Mouse (Mus musculus) yolk sac, embryonic 10.5 days (tissue): ENCODE measurements around the gene Ptgir.
A peak's percentile ranks its signal among the peaks of the same experiment; 100 is the strongest.

Source experiments
- DNase-seq: peaks from one replicate; pipeline ENCODE4 v3.0.0-alpha.2; 2017; ENCODE audit warnings: low spot score

Gene Ptgir

DNA sequence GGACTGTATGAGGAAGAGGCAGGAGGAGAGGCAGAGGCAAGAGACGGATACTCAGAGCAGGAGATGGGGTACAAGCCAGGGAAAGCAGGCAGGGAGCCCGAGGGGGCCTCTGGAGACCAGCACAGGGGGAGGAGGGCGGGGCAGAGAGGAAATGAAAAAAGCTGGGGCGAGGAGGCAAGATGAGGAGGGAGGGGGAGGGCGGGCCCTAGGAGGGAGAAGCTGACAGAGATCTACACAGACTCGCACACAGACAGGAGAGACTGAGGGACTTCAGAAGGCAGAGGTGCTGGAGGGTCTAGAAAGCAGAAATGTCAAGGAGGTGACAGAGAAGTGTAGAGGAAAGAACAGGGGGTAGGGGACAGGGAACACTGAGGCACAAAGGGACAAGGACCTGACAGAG lies at the start of gene Ptgir:
Gene Ptgir (plus strand): TSS at position 210 of the 400 bp plus-strand sequence.
- no peak for DNase-seq

DNA sequence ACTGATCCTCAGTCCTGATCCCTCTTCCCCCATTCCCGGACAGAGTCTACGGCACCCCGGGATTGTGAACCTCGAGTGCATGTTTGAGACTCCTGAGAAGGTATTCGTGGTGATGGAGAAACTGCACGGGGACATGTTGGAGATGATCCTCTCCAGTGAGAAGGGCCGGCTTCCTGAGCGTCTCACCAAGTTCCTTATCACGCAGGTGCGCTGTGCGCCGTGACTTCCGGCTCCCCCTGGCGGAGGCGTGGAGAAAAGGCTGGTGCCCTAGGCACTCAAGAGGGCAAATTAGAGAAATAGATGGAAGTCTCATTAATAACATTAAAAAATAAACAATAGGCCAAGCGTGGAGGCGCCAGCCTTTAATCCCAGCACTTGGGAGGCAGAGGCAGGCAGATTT lies 48.0 kb upstream of the Ptgir start:
- no peak for DNase-seq

DNA sequence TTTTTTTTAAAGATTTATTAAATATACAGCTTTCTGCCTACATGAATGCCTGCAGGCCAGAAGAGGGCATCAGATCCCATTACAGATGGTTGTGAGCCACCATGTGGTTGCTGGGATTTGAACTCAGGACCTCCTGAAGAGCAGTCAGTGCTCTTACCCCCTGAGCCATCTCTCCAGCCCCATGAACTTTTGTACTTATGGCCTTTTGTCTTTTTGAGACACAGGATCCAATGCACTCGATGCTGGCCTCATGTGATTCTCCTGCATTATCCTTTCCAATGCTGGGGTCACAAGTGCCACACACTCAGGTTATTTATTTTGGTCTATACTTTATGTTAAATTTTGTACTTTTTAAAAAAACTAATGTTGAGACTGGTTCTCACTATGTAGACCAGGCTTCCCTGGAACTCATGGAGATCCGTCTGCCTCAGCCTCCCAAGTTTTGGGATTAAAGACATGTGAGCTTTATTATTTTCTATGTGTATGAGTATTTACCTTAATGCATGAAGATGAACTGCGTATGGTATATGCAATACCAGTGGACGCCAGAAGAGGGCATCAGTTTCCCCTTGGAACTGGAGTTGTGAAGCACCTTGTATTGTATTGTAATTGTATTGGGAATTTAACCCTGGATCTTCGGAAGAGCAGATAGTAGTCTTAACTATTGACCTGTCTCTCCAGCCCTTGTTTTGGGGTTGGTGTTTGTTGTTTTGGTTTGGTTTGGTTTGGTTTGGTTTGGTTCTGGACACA lies 46.2 kb upstream of the Ptgir start:
- DNase-seq = no peak

DNA sequence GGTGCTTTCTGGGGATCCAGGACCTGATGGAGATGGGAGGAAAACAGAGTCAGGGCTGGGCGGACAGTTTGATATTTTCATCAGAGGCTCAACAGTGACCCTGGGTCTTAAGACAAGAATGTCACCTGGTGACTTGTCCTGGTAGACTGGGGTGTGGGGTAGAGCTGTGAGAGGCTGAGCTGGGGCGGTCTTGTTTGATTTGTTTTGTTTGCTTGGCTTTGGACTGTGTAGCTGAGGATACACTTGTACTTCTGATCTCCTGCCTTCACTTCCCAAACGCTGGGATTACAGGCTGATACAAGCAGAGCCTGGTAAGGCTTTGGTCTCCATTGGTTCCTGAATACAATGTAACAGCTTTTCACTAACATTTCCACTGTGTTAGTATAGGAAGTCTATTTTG lies 38.8 kb upstream of the Ptgir start:
- DNase-seq = peak; percentile 43

DNA sequence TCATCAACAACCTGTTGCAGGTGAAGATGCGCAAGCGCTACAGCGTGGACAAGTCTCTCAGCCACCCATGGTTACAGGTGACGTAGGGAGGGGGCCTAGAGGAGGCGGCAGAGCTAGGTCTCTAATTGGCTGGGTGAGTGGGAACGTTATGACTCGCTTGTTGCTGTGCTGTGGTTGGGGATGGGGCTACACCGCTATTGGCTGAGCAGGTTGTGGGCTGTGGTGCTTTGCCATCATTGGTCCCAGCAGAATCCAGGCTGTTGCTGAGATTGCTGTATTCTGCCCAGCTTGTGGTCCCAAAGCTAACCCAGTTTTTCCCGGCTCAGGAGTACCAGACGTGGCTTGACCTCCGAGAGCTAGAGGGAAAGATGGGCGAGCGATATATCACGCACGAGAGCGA lies 36.8 kb upstream of the Ptgir start:
- no peak for DNase-seq

DNA sequence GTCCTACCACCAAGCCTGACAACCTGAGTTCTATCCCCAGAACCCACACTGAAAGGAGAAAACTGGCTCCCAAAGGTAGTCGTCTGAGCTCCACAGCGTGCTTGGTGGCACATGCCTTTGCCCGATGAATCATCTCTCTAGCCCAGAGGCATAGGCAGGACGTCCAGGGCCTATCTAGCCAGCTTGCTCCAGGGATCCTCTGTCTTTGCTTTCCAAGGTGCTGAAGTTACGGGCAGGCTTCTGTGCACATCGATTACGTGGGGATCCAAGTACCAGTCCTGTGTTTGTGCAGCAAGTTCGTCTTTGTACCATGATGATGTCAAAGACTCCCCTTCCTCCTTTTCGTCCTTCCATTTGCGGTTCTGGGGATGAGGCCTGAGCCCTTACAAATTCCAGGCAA lies 34.7 kb upstream of the Ptgir start:
- no peak for DNase-seq

DNA sequence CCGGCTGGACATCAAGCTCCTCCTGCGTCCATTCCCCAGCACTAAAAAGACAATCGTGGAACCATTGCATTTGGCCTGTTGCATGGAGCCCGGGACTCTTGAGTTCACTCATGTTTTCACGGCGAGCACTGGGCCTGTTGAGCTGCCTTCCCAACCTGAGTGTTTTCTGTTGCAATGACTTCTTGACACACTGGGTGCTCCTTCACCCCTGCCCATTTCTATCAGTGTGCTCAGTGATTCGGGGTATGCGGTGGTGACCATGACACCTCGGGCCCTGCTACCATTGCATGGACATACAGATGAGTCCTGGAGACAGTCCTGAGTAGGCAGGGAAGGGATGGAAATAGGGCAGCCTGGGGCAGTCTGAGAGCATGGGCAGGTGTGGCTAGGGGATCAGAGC lies 33.8 kb upstream of the Ptgir start:
- DNase-seq = no peak

DNA sequence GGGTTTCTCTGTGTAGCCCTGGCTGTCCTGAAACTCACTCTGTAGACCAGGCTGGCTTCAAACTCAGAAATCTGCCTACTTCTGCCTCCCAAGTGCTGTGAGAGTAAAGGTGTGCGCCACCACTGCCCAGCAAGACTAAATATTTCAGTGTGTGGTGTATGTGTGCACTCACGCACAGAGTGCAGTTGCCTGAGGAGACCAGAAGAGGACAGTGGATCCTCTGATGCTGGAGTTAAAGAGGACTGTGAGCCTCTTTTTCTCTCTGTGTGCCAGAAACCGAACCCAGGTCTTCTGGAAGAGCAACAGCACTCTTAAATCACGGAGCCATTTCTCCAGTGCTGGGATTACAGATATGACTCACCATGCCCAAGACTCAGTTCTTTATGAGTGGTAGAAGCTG lies 32.9 kb upstream of the Ptgir start:
- no peak for DNase-seq

DNA sequence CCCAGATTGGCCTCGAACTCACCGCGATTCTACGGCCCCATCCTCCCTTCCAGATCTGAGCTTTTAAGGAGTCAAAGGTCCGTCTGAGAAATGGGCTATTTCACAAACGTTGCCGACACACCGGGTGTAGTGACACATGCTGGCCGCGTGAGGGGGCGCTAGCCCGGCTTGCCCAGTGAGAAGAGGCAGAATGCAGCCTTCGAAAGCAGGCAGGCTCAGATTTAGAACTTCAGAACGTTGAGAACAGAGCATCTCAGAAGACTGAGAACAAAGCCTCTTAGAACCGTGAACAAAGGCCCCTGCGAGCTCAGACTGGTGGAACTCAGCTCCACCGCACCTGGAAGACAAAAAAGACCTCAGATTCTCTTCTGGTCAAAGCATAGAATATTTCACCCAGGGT lies 32.1 kb upstream of the Ptgir start:
- peak; percentile 73 for DNase-seq

DNA sequence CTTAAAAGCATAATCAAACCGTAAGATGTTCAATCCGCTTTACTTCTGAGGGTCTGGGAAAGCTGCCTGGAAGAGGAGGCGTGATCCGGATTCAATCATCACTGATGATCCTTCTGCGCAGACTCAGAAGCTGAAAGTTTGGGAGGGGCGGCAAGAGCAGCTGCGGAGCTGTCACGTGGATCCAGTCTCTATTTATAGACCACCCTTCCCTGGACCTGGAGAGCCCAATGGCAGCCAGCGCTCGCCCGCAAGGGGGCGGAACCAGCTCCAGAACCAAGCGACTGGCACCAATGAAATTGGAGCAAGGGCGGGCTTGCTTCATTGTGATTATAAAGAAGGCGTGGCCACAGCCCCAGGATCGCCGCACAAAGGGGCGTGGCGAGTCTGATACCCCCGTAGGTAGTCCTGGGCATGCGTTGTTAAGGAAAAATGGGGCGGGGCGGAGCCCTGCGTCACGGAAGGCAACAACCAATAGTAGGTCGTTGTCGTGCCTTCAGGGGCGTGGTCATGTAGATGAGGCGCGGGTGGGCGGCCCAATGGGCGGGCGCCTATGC lies 31.5 kb upstream of the Ptgir start:
- DNase-seq = peak; percentile 100

DNA sequence AGATGAGACGGTGACA lies 31.2 kb upstream of the Ptgir start, which contains the start of gene Dact3:
Gene Dact3 (plus strand): TSS at position 8 of the 16 bp plus-strand sequence.
- no peak for DNase-seq

DNA sequence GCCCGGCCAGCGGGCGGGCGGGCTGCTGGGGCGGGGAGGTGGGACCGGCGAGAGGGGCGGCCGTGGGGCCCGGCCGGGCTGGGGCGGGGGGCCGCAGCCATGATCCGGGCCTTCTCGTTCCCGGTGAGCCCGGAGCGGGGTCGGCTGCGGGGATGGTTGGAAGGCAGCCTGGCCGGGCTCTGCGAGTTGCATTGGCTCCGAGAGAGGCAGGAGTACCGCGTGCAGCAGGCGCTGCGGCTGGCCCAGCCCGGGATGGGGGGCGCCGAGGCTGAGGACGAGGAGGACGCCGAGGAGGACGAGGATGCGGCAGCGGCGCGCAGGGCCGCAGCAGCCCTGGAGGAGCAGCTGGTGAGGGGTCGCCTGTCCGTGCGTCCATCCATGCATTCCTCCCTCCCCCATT lies 31.0 kb upstream of the Ptgir start:
- DNase-seq = no peak

DNA sequence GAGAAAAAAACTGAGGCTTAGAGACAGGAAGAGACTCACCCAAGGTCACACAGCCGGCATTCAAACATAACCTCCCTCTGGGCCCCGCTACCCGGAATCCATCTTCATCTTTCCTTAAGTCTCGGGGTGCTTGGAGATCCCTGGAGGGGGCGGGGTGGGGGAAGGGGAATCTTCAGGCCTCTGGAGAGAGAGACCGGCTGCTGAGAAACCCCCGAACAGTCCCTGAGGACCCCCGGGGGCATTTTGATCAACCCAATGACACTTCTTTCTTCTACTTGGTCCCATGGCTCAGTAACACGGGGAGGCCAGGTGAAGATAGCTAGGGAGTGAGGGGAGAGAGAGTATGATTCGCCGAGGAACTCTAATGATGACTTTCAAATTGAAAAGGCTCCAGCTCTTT lies 30.3 kb upstream of the Ptgir start:
- DNase-seq = no peak

DNA sequence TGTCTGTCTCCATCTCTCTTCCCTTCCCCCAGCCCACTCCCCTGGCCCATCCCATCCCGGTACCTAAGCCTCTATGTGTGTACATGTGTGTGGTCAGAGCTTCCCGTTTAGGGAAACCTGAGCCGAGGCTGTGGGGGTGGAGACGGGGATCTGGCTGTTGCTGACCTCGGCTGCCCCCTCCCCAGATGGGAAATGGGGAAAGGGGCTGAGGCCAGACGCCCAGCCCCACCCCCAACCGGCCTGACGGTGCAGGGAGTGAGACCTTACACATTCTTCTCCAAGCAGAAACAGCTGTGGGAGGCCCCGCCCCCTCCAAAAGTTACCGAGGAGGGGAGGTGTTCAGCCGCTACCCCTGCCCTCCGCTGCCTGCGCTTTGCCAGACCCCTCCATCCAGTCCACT lies 29.7 kb upstream of the Ptgir start:
- peak; percentile 84 for DNase-seq

DNA sequence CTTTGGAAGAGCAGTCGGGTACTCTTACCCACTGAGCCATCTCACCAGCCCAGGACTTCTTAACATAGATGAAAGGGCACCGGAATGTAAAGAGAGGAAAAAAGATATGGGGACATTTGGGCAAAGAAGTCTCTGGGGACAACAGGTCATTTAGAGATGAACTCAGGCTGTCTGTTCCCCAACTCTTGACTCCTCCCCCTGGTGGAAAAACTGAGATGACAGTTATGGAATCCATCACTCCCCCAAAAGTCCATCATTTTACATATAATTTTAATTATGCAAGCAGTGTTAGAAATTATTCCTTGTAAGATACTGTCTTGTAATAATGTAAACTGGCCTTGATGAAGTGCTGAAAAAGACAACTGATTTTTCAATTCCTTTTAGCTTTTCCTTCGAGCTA lies 28.6 kb upstream of the Ptgir start:
- DNase-seq = no peak

DNA sequence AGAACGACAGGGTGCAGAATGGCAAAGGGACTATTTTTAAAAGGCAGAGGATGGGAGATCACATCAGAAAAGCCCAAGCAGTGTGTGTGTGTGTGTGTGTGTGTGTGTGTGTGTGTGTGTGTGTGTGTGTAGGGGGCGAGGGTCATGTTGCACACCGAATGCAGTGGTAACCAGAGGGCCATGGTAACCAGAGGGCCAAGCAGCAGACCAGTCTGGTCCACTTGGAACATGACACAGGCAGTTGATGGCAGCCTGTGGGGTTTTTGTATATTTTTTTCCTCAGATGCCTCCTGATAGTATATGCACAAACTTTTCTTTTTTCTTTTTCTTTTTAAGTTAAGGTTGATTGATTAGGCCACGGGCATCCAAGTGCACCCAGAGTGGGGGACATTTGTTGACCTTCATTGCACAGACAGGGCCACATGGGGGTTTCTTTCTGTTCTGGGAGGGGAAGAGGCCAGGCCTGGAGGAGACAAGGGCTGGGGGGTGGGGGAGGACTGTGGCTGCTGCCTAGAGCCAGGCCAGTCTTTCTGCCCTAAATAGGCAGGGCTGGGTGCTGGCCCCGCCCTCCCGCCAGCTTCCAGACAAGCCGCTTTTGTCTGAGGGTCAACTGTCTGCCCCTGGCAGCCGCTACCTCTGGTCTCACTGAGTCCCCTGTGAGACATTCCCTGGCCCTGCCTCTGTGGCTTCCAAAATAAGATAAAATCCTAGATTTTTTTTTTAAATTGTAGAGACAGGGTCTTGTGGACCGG lies 26.3 kb upstream of the Ptgir start:
- DNase-seq = peak; percentile 60

DNA sequence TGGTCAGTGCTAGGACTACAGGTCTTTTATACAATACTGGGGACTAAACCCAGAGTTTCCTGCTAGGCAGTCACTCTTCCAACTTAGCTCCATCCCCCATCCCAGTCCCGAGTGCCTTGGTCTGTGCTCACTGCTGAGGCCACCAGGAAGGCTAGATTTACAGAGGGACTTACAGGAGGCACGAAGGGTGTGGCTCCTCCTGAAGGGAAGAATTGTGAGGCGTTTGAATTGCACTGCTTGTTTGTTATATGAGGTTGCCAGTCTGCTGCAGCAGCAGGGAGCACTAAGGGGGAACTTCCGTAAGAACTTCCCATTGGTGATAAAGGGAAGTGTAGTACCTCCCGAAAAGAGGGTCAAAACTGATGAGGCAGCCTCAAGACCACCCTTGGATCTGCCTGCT lies 25.7 kb upstream of the Ptgir start:
- no peak for DNase-seq

DNA sequence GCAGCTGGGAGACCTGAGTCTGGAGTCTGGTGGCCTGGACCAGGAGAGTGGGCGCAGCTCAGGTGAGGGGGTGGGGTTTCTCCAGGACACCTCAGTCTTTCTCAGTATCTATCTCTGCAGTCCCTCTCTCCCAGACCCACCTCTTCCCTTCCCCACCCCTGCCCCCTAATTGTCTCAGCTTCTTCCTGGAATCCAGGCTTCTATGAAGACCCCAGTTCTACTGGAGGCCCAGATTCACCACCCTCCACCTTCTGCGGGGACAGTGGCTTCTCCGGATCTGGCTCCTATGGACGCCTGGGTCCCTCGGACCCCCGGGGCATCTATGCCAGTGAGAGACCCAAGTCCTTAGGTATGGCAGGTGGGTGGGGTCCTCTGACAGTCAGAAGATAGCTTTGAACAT lies 23.1 kb upstream of the Ptgir start:
- DNase-seq = no peak

DNA sequence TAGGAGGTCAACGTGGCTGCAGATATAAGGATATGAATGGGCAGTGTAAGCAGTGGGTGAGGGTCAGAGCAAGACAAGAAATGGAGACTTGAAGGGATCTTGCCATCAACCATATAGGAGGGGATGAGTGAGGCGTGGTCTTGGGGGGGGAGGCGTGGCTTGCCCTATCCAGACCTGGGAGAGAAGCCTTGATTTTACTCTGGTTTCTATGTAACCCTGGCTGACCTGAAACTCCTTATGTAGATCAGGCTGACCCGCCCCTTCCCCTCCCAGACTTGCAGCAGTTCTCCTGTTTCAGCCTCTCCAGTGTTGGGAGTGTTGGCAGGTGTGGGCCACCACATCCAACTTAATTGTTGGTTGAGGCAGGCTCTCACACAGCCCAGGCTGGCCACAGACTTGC lies 22.0 kb upstream of the Ptgir start:
- no peak for DNase-seq

DNA sequence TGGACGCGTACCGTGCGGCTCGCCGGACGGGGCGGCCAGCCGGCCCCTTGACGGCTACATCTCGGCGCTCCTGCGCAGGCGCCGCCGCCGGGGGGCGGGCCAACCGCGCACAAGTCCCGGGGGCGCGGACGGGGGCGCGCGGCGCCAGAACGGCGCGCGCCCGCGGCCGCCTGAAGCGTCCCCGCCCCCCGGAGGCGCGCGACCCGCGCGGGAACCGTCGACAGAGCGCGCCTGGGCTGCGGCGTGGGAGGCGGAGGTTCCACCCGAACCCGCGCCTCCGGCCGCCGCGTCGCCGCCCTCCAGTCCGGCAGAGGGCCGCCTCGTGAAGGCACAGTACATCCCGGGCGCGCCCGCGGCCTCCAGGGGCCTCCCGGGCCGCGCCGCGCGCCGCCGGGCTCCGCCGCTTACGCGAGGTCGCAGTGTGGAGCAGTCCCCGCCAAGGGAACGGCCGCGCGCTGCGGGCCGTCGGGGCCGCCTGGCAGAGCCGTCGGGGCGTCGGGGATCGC lies 21.0 kb upstream of the Ptgir start:
- no peak for DNase-seq

DNA sequence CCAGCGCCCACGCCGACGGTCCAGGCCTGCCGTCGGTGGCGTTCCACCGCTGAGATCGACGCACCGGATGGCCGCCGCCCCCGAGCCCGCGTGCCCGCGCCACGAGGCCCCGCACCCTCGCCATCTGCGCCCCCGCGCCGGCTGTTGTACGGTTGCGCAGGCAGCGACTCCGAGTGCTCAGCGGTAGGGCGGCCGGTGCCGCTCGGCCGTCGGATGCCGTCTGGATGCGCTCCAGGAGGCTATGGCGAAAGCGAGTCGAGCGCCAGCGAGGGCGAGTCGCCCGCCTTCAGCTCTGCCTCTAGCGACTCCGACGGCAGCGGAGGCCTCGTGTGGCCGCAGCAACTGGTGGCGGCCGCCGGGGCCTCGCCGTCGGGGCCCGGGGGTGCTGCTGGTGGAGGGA lies 20.4 kb upstream of the Ptgir start:
- DNase-seq = no peak

DNA sequence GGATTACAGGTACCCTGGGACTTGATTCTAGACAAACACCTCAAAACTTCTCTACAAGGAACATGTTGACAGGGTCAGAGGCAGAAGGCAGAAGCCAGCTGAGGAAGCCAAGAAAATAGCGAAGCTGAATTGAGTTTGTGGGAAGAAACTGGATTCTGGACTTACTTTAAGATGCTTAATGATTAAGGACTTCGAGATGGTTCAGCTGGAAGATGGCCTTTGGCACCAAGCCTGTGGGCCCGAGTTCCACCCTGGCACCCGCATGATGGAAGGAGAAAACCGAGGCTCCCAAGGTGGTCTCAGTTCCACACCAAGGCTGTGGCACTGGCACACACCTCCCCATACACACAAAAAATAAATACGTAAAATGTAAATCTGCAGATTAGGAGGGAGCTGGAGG lies 15.8 kb upstream of the Ptgir start:
- no peak for DNase-seq

DNA sequence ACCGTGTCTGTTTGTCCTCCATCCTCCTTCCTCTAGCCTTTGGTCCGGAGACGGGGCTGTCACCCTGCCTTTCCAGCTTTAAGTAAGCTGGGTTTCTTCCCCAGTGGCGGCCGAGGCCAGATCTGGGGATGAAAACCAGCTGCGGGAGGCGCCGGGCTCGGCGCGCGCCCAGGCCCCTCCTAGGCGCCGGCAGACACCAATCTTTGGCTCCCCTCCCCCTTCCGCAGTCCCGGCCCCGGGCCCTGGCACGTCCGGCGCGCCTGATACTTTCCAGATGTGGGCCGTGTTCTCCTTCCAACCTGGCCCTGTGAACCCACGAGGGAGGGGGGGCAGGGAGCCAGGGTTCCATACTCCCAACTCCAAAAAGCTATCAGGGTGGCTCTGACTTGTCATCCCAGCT lies 15.3 kb upstream of the Ptgir start:
- peak; percentile 85 for DNase-seq
